Mouse (Mus musculus): ENCODE measurements around the gene Samm50. TPM values are rescaled to one million over a fixed set of nuclear protein-coding genes. Genes with fewer than 3 reads are reported as not detected.
"Not testable (repeated sequence)": the region's sequence is repeated elsewhere in the genome, so short reads cannot be mapped to it uniquely, and the experiment has no call there.

Samm50 gene
- 100 to 1,000 TPM; 150 to 151 TPM for total RNA-seq (2021)
- long read RNA-seq, experiment 1, full-length matches to known transcripts: 218 of 285 reads
- long read RNA-seq, experiment 1, partial matches to known transcripts: 54 of 285 reads
- long read RNA-seq, experiment 1, other reads (novel, unspliced or antisense): 13 of 285 reads
- long read RNA-seq, experiment 2, full-length matches to known transcripts: 72 of 108 reads
- long read RNA-seq, experiment 2, partial matches to known transcripts: 33 of 108 reads
- long read RNA-seq, experiment 2, other reads (novel, unspliced or antisense): 3 of 108 reads

DNA sequence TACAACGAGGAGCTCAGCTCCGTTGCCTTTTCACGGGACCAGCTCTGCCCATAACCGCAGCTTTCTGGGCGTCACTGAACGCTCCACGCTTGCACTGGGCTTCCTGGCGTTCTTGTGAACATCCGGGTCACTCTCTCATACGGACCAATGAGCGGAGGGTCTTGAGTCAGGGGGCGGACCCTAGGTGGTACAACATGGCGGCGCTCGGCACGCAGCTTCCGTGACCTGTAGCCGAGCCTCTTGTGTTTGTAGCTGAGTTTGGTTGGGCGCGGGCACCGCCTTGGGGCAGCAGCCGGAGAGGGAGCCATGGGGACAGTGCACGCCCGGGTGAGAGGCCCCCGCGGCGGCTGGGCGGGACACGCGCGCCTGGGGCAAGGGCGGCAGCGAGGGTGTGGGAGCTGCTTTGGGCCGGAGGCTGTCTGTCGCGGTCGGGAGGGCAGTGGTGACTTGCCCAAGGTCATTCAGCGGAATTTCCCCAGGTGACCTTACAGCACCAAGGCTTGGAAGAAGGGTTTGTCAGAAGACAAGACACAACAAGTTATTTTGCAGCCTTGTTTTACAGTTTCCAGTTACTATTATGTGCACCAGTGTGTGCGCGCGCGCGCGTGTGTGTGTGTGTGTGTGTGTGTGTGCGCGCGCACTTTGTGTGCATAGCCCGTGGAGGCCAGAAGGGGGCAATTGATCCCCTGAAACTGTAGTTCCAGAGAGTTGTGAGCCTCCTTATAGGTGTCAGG, at the start of gene Samm50:
TSS of gene Samm50 (plus strand) at position 184 of the 734 bp plus-strand sequence.
- DNase-seq: peak; percentile 91 to 92

DNA sequence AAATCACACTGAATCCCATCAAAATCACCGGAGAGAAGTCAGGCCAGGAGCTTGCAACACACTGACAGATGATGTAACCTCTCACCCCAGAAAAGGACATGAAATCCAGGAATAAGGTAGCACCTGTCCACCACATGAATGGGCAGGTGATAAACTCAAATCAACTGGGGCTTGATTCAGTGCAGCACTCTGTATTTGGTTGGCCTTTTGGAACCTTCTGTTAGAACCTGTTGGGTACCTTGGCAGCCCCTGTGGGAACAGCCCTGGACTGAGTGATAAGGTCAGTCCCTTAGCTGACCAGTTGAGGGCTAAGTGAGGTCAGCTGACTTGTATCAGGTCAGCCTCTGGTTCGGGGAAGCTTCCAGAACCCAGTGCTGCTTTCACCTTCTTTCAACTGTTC, 35.9 kb upstream of the Samm50 start:
- DNase-seq: no peak

DNA sequence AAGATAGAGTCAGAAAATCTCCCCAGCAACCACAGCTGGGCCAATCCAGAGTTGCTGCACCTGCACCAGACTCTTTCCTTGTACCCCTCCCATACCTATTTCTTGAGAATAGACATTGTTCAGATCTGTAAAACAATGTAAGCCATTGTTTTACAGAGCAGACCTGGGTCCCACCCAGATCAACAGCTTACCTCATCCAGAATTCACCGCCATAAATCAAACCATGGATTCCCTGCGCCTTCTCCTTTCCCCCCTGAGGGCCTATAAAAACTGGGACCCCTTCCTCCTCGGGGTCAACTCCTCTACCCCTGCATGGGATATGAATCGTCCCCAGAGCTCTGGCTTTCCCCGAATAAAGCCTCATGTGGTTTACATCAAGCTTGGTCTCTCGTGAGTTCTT, 34.5 kb upstream of the Samm50 start:
- not testable (repeated sequence) for DNase-seq

DNA sequence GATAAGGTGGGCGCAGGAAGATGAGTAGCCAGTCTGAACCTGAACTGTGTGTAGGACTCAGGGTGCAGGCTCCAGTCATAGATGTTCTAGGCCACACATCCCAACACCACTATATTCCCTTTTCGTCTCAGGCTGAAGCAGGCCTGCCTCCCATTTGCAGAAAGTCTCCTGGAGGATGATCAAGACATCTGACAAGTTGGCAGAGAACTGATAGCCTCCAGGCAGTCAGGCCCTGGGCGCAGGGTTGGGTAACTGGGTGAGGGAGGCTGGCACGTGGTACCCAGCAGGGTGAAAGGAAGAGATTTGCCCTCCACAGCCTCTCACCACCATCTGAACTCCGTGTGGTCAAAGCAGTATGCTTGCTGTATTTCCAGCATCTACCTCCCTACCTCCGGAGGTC, 30.2 kb upstream of the Samm50 start:
- peak in 1 of 2 experiments; percentile 53 for DNase-seq

DNA sequence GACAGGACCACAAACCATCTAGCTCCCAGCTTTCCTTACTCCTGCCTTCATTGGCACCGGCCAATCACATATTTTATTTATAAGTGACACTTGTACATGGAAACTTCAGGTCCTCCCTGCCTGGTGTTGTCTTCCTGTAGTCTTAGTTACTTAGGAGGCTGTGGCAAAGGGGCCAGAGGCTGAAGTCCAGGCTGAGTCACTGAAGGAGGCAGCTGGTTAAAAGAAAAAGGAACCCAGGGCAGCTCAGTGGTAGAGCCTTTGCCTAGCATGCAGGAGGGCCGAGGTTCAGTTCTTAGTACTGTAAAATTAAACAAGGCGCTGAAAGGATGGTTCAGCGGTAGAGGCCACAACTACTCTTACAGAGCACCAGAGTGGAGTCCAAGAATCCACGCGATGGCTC, 25.2 kb upstream of the Samm50 start:
- DNase-seq: no peak

DNA sequence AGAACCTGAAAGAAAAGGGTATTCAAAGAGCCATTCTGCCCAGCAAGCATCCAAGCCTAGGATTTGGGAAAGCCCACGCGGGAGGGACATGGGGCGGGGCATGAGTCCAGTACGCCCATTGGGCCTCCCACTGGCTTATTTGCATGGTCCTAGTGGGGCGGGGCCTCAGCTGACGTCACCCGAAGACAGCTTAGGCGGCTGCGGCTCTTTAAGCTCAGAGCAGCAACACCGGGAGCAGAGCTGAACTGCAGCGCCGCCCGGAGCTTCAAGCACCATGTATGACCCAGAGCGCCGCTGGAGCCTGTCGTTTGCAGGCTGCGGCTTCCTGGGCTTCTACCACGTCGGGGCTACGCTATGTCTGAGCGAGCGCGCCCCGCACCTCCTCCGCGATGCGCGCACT, 24.4 kb upstream of the Samm50 start, which contains the start of gene Pnpla3:
TSS of gene Pnpla3 (plus strand) at position 238 of the 400 bp plus-strand sequence.
- DNase-seq: peak; percentile 97 to 98

DNA sequence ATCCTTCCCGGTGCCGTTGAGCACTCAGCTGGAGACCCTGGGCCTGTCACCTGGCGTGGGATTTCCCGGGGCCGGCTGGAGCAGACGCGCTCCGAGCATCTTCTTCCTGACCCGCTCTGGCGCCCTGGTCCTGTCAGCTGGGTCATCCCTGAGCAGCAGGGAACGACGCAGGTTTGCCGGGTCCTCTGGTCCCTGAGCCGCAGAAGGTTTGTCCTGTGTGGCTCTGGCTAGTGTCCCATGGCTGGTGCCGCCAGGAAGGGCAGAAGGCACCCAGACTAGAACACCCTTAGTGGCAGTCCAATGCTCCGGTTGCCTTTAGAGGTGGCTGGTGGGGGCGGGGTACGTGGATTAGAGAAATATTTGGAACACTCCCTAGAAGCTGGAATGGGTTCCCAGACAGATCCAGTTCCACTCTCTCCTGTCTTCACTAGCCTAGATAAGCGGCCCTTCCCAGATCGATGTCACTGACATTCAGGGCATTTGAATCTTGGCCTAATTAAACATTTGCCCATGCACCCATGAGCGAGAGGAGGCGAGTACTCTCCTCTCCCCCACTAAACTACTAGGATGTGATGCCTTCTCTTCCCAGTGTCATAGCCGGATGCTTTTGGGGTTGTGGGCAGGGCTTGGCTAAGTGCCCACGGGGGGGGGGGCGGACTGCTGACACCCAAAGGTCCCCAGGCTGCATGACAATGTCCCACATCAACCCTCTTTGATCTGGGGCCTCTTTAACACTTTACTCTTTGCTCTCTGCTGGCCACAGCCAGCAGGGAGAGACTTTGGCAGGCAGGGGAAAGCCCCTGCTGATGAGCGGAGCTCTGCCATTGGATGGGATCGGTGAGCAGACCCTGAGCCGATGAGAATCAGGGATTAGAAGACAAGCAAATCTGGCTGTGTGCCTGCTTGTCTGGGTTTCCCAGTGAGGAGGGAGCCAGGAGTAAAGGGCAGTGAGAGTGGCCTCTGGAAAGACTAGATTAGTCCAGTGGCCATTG, 23.6 kb upstream of the Samm50 start:
- DNase-seq: peak in 1 of 2 experiments; percentile 47

DNA sequence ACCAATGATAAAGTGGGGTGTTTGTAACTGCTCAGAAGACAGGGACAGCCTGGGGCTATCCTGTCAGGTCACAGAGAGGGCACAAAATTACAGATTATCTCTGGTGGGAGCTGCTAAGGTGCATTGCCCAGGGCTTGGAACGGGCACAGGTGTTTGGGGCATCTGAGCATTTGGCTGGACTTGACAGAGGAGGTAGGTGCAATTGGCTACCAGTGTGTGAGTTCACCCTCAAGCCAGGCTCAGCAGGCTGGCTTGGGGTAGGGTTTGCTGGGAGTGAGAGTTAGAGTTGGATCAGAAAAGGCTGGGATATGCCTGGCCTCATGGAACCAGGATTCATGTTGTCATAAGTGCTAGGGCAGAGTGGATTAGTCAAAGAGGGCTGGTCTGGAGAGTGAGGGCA, 22.5 kb upstream of the Samm50 start:
- DNase-seq: no peak

DNA sequence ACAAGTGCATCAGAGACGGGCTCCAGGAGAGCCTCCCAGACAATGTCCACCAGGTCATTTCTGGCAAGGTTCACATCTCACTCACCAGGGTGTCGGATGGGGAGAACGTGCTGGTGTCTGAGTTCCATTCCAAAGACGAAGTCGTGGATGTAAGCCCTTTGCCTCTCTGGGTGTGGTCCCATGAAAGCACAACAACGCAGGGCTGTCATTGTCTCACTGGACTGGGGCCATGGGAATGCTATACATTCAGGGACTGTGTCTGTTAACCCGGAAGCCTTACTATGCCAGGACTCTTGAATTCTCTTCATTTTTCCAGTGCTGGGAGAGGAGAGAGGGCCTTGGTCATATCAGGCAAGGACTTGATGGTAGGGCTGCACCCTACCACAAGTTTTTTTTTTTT, 20.9 kb upstream of the Samm50 start:
- no peak for DNase-seq

DNA sequence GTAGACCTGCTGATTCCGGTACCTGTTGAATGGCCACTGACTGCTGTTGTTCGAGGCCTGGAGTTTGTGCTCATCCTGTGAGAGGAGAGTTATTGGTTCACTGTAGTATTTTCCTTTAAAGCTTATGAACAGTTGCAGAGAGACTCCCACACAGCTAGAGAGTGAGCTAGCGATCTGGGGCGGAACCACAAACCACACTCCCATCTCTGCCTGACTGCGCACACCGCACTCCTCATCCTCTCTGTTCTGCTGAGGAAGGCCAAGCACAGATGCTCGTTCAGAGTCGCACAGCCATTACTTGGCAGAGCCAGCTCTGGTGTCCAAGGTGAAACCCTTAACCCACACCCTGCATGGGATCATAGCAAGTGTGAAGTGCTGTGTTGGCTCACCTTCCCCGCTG, 13.3 kb upstream of the Samm50 start:
- no peak for DNase-seq

DNA sequence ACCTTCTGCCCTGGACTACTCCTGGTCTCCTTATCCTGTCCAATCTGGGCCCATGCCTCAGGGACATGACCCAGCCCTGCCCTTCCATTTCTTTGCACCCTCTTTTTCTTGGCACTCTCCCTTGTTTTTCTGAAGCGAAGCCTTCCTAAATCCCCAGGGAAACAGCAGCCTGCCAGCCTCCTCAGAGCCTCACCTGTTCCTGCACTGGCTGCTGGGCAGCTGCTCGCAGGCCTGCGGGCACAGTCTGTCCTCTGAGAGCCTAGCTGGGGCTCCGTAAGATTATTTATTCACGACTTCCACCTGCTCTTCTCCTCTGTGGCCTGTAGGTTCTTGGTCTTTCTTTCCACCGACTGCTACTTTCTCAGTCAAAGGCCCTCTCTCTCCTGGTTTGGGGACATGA, 10.0 kb upstream of the Samm50 start:
- DNase-seq: no peak

DNA sequence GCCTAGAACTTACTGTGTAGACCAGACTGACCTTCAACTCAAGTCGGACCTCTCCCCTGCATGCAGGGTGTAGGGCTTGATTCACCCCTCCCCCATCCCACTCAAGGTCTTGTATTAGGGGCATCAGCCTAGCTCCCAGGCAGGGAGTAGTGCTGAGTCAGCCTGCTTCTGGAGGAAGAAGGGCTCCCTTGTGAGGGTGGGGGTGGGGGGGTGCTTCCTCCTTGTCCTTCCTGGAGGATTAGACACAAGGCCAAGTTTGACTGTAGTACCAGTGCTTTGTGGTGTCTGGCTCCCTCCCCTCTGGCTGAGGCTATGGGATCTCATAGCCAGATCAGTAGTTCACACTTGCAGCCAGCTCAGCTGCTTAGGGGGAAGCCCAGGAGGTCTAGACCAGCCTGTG, 8.1 kb upstream of the Samm50 start:
- peak; percentile 13 to 54 for DNase-seq

DNA sequence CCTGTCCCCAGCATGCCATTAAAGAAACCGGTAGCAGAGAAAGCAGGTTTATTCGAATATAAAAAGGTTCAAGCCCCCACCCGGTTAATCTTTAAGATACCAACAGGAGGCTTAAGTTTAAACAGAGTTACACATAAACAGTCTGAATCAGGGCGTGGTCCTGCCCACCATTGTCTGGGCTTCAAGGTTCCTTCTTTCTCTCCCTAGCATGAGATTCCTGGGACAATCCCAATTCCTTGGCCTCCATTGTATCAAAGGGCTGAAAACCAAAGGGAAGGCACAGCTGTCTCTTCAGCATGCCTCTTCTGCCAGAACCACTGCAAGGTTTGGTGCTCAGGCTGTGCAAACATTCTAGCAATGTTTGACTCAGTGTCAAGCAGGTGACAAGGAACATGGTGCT, 5.8 kb upstream of the Samm50 start:
- no peak for DNase-seq

DNA sequence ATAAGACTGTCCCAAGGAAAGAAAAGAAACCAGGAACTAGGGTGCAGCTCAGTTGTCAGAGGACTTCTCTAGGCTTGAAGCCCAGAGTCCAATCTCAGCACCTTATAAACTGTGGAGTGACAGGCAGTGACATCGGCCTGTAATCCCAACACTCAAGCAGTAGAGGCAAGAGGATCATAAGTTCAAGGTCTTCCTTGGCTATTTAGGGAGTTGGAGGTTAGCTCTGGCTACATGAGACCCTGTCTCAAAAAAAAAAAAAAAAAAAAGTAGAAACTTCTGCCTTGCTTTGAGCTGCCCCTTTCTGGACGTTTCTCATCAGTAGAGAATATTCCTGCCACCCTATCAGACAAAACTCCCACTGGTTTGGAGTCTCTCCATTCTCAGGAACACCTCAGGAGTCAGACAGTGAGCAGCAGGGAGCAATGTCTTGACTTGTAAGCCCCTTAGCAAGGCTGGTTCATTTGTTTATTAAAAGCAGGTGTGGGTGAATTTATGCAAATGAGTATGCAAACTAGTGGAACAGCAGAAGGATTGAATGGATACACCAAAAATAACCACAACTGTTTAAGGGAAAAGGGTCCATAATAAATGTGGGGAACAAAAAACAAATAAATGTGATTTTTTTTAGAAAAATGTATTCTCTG, 3.0 kb upstream of the Samm50 start:
- DNase-seq: no peak

DNA sequence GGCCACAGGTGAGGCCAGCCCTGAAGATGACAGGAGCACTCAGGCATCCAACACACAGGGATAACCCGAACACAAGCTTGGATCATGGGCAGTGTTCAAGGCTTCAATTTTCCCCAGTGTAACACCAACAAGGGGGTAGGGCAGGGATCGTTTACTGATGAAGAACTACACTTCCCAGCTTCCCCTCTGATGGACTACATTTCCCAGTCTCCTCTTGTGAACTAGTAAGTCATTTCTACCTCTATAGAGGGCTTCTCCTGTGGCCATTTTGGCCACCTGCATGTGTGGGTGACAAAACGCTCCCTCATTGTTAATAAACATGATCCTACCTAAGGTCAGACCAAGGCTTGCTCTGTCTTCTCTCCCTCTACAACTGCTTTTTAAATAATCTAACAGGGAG, 2.2 kb upstream of the Samm50 start:
- DNase-seq: no peak

DNA sequence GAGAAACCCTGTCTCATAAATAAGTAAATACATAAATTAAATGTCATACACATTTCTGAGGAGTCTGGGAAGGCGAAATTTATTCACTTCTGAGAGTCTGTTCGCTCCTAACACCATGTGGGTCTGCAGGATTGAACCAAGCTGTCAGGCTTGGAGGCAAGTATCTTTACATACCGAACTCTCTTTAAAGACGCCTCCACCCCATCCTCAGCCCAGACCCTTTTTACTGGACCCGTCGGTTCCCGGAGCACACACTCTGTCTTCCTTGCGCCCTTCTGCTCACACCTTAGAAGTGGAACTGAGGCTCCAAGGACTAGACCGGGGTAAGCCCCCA, 350 bp upstream of the Samm50 start:
- DNase-seq: no peak

DNA sequence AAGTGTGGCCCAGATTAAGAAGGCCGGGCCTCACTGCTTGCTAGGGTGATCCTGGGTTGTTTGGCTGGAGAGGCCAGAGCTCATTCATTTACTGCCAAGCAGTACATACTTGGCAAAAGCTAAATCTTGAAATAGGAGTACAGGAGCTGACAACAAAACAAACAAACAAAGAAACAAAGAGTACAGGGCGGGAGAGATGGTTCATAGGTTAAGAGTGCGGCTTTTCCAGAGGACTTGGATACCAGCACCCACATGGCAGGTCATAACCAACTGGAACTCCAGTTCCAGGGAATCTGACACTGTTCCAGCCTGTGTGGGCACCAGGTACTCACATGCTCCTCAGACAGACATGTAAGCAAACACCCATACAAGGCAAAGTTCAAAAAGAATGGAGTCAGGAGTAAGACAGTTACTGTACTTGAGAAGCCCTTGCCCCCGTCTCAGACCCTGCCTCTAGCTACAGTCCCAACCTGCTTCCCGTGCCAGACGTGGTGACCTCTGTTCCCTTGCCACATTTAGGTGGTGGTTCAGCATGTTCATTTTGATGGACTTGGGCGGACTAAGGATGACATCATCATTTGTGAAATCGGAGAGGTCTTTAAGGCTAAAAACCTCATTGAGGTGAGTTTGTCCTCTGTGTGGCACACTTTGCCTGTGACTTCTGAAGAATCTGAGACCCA, 4.6 kb downstream of the Samm50 start:
- no peak for DNase-seq

DNA sequence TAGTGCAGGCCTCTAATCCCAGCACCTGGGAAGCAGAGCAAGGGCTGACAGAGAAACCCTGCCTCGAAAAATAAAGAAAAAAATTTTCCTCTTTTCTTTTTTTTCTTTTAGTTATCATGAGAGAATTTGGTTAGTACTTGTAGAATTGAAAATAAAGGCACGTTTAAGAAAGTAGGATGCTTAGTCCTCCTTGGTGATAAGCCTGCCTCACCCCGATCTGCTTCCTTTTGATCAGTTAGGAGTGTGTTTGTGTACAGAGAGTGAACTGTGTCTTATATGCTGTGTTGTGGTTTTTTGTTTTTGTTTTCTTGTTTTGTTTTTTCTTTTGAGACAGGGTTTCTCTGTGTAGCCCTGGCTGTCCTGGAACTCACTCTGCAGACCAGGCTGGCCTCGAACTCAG, 15.3 kb downstream of the Samm50 start:
- DNase-seq: no peak

DNA sequence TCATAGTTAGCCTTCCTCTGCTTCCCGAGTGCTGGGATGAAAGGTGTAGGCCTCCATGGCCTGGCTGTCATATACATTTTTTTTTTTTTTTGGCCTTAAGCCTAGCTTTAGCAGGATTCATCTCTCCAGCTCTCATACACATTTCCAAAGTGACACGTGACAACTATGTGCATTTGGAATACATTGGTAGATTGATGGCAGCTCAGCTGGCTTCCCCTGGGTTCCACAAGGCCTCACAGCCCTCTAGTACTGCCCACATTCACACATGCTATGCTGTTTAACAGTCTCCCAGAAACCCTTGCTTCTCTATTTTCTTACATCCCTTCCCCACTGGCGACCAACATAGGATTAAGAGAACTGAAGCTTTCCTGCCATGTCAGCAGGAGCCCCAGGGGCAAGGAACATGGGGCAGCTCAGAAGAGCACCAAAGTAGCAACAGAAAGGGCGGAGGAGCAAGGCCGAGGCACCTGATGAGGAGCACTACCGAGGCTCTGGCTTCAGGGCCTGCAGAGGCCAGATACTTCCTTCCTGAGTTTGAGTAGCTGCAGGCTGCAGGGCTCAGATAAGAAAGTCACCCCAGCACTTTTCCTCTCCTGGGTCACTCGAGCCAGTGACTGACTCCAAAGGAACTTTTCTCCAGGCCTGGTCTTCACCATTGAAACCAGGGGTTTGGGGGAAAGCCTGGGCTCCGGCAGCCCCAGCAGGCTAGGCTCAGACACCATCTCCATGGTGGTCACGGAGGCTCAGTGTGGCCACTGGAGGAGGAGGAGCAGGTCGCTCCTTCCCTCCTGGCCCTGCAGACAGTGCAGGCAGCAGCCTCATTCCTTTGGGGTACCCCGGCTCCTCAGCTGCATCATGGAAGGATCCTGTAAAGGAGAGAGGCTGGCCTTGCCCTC, 17.7 kb downstream of the Samm50 start:
- DNase-seq: no peak

DNA sequence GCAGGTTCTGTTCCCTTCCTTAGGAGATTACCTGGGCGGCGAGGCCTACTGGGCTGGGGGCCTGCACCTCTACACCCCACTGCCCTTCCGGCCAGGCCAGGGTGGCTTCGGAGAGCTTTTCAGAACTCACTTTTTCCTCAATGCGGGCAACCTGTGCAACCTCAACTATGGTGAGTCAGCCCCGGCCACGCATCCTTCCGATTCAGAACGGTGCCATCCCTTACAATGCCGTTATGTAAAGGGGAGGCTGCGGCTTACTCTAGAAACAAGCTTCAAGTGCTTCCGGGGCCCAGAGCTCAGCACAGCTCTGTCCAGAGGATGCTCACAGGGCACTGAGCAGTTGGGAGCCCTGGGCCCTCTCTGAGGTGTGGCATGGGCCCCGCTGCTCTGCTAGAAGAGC, 18.4 kb downstream of the Samm50 start:
- DNase-seq: no peak

DNA sequence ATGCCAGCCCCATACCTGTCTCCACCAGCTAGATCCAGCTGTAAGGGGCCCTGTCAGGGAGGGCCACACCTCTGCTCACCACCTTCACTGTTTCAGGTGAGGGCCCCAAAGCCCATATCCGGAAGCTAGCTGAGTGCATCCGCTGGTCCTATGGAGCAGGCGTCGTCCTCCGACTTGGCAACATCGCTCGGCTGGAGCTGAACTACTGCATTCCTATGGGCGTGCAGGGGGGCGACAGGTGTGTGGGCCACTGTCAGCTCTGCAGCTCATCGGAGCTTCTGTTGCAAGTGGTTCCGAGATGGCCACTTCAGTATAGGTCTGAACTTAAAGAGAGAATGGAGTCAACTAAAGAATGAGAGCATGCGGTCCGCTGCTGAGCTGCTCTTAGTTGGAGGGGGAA, 18.9 kb downstream of the Samm50 start:
- DNase-seq: no peak

Measured in adrenal gland, postnatal 36 days (tissue).